Mouse (Mus musculus): ENCODE data around the gene Glt28d2. TPM values are rescaled to one million over a fixed set of nuclear protein-coding genes. Genes with fewer than 3 reads are reported as not detected.

Gene Glt28d2
- total and polyA plus RNA-seq, 2 experiments from 2014 or later: 0.37 to 0.43 TPM

DNA sequence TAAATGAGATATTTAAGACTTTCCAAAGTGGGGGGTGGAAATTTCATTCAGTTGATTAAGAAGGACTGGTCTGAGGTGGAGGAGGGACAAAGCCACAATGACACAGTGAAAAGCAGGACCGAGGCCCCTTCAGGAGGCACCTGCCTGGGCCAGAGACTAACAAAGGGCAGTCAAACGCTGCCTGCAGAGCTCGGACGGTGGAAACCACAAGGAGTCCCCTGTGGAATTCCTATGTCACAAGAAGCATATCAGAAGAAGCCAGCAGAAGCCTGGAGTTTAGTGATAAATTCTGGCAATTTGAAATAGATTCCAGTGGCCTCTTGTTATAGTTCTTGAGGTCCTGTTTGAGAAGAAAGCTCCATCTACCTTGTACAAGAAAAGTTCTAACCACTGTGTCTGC lies 30.2 kb downstream of the Glt28d2 start:
- ATAC-seq: no peak
- Histone ChIP-seq H3K4me3 (ENCODE audit: low read length) (no peak overlapping the region), H3K9ac (replicated peaks; ENCODE audit: low read length) (no peak overlapping the region), H3K27me3 (ENCODE audit: insufficient read depth, low read length) (no peaks in the 10 kb centered on the region), H3K27ac (no peak overlapping the region), H3K36me3 (ENCODE audit: insufficient read depth, low read length) (no peaks in the 10 kb centered on the region), H3K9me3 (ENCODE audit: low read length) (no peaks in the 10 kb centered on the region), H3K4me1 (ENCODE audit: insufficient read depth, low read length) (no peaks in the 10 kb centered on the region), H3K4me2 (ENCODE audit: low read depth, low read length) (no peak overlapping the region)
- no peak for TF ChIP-seq CTCF (IDR thresholded peaks at IDR 0.05; ENCODE audit: low read depth)
- no peak for DNase-seq (ENCODE audit: low spot score)
- 17% methylated on average over 4 of the region's 4 CpGs for WGBS

DNA sequence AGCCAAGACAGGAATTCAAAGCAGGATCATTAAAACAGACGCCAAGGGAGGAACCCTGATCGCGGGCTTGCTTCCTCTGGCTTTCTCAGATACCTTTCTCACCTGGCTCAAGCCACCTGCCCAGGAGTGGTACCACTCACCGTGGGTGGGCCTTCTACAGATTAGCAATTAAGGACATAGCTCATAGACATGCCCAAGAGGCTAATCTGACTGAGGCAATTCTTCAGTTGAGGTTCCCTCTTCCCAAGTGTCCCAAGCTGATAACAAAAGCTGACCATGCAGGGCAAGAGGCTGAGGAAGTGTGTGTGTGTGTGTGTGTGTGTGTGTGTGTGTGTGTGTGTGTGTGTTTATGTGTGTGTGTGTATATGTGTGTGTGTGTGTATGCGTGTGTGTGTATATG lies 31.4 kb downstream of the Glt28d2 start:
- H3K9me3 ChIP-seq (ENCODE audit: low read length): no peaks in the 10 kb centered on the region
- no peak overlapping the region for H3K4me3 ChIP-seq (ENCODE audit: low read length)
- no peaks in the 10 kb centered on the region for H3K27me3 ChIP-seq (ENCODE audit: insufficient read depth, low read length)
- TF ChIP-seq CTCF (IDR thresholded peaks at IDR 0.05; ENCODE audit: low read depth): no peak
- H3K27ac ChIP-seq: no peak overlapping the region
- no peaks in the 10 kb centered on the region for H3K4me1 ChIP-seq (ENCODE audit: insufficient read depth, low read length)
- H3K4me2 ChIP-seq (ENCODE audit: low read depth, low read length): no peak overlapping the region
- no peaks in the 10 kb centered on the region for H3K36me3 ChIP-seq (ENCODE audit: insufficient read depth, low read length)
- no peak for ATAC-seq
- WGBS: 80% methylated on average over 5 of the region's 5 CpGs
- no peak for DNase-seq (ENCODE audit: low spot score)
- H3K9ac ChIP-seq (replicated peaks; ENCODE audit: low read length): no peak overlapping the region

DNA sequence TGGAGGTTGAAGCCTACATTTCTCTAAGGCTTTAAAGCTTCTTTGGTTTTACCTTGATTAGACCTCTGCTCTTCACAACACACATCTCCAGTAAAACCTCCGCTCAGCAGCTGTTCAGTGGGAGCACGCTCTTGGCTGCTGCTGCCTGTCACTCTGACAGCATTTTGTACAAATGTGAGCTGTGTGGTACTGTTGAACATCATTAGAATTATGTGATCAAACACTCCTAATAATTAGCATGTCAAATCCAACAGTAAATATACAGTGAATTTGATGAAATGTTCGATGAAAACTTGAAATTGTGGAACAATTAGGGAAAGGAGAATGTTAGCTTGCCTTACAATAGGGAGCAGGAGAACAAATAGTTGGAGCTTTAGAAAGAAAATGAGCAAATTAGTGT lies 32.3 kb downstream of the Glt28d2 start:
- no peak for TF ChIP-seq CTCF (IDR thresholded peaks at IDR 0.05; ENCODE audit: low read depth)
- no peak overlapping the region for H3K4me2 ChIP-seq (ENCODE audit: low read depth, low read length)
- H3K27me3 ChIP-seq (ENCODE audit: insufficient read depth, low read length): no peaks in the 10 kb centered on the region
- DNase-seq (ENCODE audit: low spot score) (no peak), ATAC-seq (no peak)
- H3K4me3 ChIP-seq (ENCODE audit: low read length): no peak overlapping the region
- WGBS: 82% methylated on average over 3 of the region's 3 CpGs
- H3K9me3 ChIP-seq (ENCODE audit: low read length): no peaks in the 10 kb centered on the region
- no peak overlapping the region for H3K27ac ChIP-seq
- no peak overlapping the region for H3K9ac ChIP-seq (replicated peaks; ENCODE audit: low read length)
- no peaks in the 10 kb centered on the region for H3K36me3 ChIP-seq (ENCODE audit: insufficient read depth, low read length)
- H3K4me1 ChIP-seq (ENCODE audit: insufficient read depth, low read length): no peaks in the 10 kb centered on the region

DNA sequence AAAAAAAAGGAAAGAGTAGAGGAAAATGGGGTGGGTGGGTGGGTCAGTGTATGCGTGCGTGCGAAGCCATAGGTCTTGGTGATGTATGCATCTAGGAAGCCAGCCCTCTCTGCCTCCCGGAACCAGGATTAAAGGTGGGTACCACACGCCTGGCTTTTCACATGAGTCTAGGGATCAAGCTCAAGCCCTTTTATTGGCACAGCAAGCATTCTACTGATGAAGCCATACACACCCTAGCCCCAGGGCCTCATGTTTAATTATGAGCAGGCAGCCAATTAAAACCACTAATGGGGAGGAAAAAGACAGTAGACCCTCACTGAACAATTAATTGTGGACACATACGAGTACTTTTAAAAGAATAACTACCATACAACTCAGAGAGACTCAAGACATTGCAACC lies 33.2 kb downstream of the Glt28d2 start:
- Histone ChIP-seq H3K4me2 (ENCODE audit: low read depth, low read length) (no peak overlapping the region), H3K9ac (replicated peaks; ENCODE audit: low read length) (no peak overlapping the region), H3K27ac (no peak overlapping the region), H3K4me1 (ENCODE audit: insufficient read depth, low read length) (no peaks in the 10 kb centered on the region), H3K9me3 (ENCODE audit: low read length) (no peaks in the 10 kb centered on the region), H3K36me3 (ENCODE audit: insufficient read depth, low read length) (no peaks in the 10 kb centered on the region), H3K4me3 (ENCODE audit: low read length) (no peak overlapping the region), H3K27me3 (ENCODE audit: insufficient read depth, low read length) (no peaks in the 10 kb centered on the region)
- no peak for ATAC-seq
- no peak for TF ChIP-seq CTCF (IDR thresholded peaks at IDR 0.05; ENCODE audit: low read depth)
- 84% methylated on average over 6 of the region's 6 CpGs for WGBS
- DNase-seq (ENCODE audit: low spot score): no peak

DNA sequence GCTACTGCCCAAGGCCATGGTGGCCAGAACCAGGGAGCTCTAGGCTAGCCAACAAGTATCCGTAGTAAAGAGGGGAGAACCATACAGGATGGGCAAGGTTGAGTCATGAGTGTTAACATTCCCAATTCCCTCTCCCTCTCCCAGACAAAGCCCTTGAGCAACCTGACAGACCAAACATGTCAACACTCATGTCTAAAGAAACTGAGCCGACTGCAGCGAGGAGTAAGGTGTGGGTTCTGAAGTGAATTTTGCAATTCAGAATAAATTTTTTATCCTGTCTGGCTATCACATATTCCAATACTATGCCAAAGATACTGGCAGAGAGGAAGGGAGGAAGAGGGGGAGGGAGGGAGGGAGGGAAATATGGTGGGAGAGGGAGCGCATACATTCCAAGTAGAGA lies 33.6 kb downstream of the Glt28d2 start:
- no peaks in the 10 kb centered on the region for H3K27me3 ChIP-seq (ENCODE audit: insufficient read depth, low read length)
- ATAC-seq: no peak
- H3K27ac ChIP-seq: no peak overlapping the region
- no peak overlapping the region for H3K4me2 ChIP-seq (ENCODE audit: low read depth, low read length)
- no peak for TF ChIP-seq CTCF (IDR thresholded peaks at IDR 0.05; ENCODE audit: low read depth)
- H3K4me3 ChIP-seq (ENCODE audit: low read length): no peak overlapping the region
- H3K4me1 ChIP-seq (ENCODE audit: insufficient read depth, low read length): no peaks in the 10 kb centered on the region
- no peak for DNase-seq (ENCODE audit: low spot score)
- WGBS: 88% methylated on average over 4 of the region's 4 CpGs
- no peak overlapping the region for H3K9ac ChIP-seq (replicated peaks; ENCODE audit: low read length)
- no peaks in the 10 kb centered on the region for H3K9me3 ChIP-seq (ENCODE audit: low read length)
- H3K36me3 ChIP-seq (ENCODE audit: insufficient read depth, low read length): no peaks in the 10 kb centered on the region

DNA sequence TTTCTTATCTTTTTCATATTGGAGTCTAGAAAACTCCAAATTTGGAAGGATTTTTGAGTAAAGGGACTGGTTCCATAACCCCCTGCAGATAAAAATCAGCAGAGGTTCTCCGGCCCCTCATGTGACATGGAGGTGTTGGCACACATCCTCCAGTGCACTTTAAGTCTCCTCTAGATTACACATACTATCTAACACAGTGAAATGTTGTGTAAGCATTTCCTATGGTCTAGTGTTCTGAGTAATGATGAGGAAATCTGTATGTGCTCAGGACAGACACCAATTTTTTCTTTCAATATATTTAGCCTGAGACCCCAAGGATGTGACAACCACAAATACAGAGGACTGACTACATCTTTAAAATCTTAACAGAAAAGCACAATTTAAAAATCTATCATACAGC lies 37.2 kb downstream of the Glt28d2 start:
- 88% methylated on average over 1 of the region's 1 CpGs for WGBS
- Histone ChIP-seq H3K9me3 (ENCODE audit: low read length) (no peaks in the 10 kb centered on the region), H3K27me3 (ENCODE audit: insufficient read depth, low read length) (no peaks in the 10 kb centered on the region), H3K4me1 (ENCODE audit: insufficient read depth, low read length) (no peaks in the 10 kb centered on the region), H3K4me3 (ENCODE audit: low read length) (no peak overlapping the region), H3K9ac (replicated peaks; ENCODE audit: low read length) (no peak overlapping the region), H3K27ac (no peak overlapping the region), H3K4me2 (ENCODE audit: low read depth, low read length) (no peak overlapping the region), H3K36me3 (ENCODE audit: insufficient read depth, low read length) (no peaks in the 10 kb centered on the region)
- TF ChIP-seq CTCF (IDR thresholded peaks at IDR 0.05; ENCODE audit: low read depth): no peak
- DNase-seq (ENCODE audit: low spot score) (no peak), ATAC-seq (no peak)

DNA sequence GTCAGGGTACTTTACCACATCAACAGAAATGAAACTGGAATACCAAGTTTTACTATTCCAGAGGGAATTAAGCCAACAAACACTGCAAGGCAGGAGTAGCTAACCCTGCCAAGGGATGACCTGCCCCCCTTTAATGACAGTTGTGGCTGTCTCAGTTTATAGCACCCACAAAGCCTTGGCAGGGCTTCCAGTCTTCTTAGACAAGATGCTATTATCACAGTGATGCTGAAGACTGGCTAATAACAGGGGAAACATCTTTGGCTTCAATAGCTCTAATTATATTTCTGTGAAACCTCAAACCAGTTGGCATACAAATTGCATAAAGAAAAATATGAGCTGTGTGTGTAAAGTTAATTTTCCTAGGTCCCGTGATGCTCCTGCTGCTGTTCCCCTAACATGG lies 41.0 kb downstream of the Glt28d2 start:
- Histone ChIP-seq H3K27me3 (ENCODE audit: insufficient read depth, low read length) (no peaks in the 10 kb centered on the region), H3K9ac (replicated peaks; ENCODE audit: low read length) (no peak overlapping the region), H3K4me3 (ENCODE audit: low read length) (no peak overlapping the region), H3K36me3 (ENCODE audit: insufficient read depth, low read length) (no peaks in the 10 kb centered on the region), H3K4me1 (ENCODE audit: insufficient read depth, low read length) (no peaks in the 10 kb centered on the region), H3K4me2 (ENCODE audit: low read depth, low read length) (no peak overlapping the region), H3K27ac (no peak overlapping the region), H3K9me3 (ENCODE audit: low read length) (no peaks in the 10 kb centered on the region)
- ATAC-seq (no peak), DNase-seq (ENCODE audit: low spot score) (no peak)
- TF ChIP-seq CTCF (IDR thresholded peaks at IDR 0.05; ENCODE audit: low read depth): no peak
- WGBS: 88% methylated on average over 1 of the region's 1 CpGs
